Mouse (Mus musculus) heart, embryonic 14.5 days (tissue): ENCODE data around the gene Thpo. TPM values are rescaled to one million over a fixed set of nuclear protein-coding genes. Genes with fewer than 3 reads are reported as not detected.

Source experiments
- ATAC-seq: fragments of 200-750 bp; cut with Nextera tagmentation; 2 replicates; pipeline ENCODE4 v1.8.0; 2017; ENCODE audit warnings: low read depth, moderate TSS enrichment; ENCODE audit not compliant: insufficient number of reproducible peaks, insufficient read depth, low FRiP score
- H3K27ac ChIP-seq, 2 experiments: fragments of 200-500 bp in 1 of 2; fragments of 300-500 bp in 1 of 2; sonication (generic) in 1 of 2; replicated peaks in 1 of 2; 2 replicates each; pipeline ENCODE4 v1.5.1; 2012 to 2014; ENCODE audit warnings: low read depth in 2 of 2, low read length in 2 of 2, control low read depth in 1 of 2, mild to moderate bottlenecking in 1 of 2, mixed read lengths in 1 of 2; ENCODE audit not compliant: control insufficient read depth in 1 of 2, insufficient read depth in 1 of 2
- H3K27me3 ChIP-seq: fragments of 300-500 bp; sonication (generic); 2 replicates; pipeline ENCODE4 v1.6.1; 2014; ENCODE audit warnings: mild to moderate bottlenecking, low read length, control low read depth; ENCODE audit not compliant: control insufficient read depth, insufficient read depth
- H3K36me3 ChIP-seq: fragments of 300-500 bp; sonication (generic); 2 replicates; pipeline ENCODE4 v1.6.1; 2014; ENCODE audit warnings: mild to moderate bottlenecking, control low read depth, low read length, mixed read lengths; ENCODE audit not compliant: control insufficient read depth, insufficient read depth
- H3K4me1 ChIP-seq, 2 experiments: fragments of 200-500 bp in 1 of 2; fragments of 300-500 bp in 1 of 2; sonication (generic) in 1 of 2; 2 replicates each; pipeline ENCODE4 v1.6.1; 2012 to 2014; ENCODE audit warnings: low read length in 2 of 2, control low read depth in 1 of 2, mixed read lengths in 1 of 2; ENCODE audit not compliant: control insufficient read depth in 2 of 2, insufficient read depth in 2 of 2
- H3K4me2 ChIP-seq: fragments of 300-500 bp; sonication (generic); 2 replicates; pipeline ENCODE4 v1.6.1; 2014; ENCODE audit warnings: mild to moderate bottlenecking, low read length
- H3K4me3 ChIP-seq, 2 experiments: fragments of 200-500 bp in 1 of 2; fragments of 300-500 bp in 1 of 2; sonication (generic) in 1 of 2; 2 replicates each; pipeline ENCODE4 v1.5.1; 2012 to 2014; ENCODE audit warnings: low read length in 2 of 2, mild to moderate bottlenecking in 2 of 2, control low read depth in 1 of 2, low read depth in 1 of 2, moderate library complexity in 1 of 2; ENCODE audit not compliant: control insufficient read depth in 1 of 2, insufficient read depth in 1 of 2
- H3K9ac ChIP-seq: fragments of 300-500 bp; sonication (generic); 2 replicates; pipeline ENCODE4 v1.6.1; 2014; ENCODE audit warnings: mild to moderate bottlenecking, low read length
- H3K9me3 ChIP-seq: fragments of 300-500 bp; sonication (generic); 2 replicates; pipeline ENCODE4 v1.6.1; 2016; ENCODE audit warnings: low read length, control low read depth; ENCODE audit not compliant: control insufficient read depth
- whole genome bisulfite sequencing: fragments of 180-500 bp; shearing (Covaris S2); extraction: QIAGEN DNeasy Blood & Tissue Kit; methylation state at CpG from one replicate; pipeline ENCODE4 v1.1.7; 2014; 5-methylcytosine and 5-hydroxymethylcytosine counted together
- polyA plus RNA-seq: library from polyadenylated mRNA; unstranded; fragments of >200 nt; fragmentation: Nextera tagmentation; extraction: Ambion mirVana; gene quantifications from 2 replicates; pipeline ENCODE4 v1.2.1, GENCODE M21; 2014

The Thpo gene
- polyA plus RNA-seq, 1 experiment from 2014 or later: 0.34 TPM

DNA sequence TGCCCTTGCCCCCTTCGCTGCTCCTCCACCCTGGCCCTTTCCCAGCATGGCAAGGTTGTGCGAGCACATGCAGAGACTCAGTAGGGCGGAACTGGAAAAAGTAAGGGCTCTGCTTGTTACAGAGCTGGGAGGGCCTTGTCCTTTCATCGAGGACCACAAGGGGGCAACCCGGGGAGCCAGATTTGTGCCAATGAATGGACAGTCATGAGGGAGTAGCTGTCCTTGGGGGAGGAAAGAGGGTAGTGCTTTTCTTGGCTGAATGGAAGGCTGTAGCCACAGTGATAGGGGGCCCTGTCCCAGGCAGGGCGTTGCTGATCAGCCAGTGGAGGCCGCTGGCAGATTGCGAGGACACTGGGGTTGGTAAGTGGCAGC lies 31.8 kb downstream of the Thpo start:
- H3K9me3 ChIP-seq: no peaks in the 10 kb centered on the region
- peak overlapping the region; percentile 2 to 16; a peak in 2 of 4 replicates for H3K27ac ChIP-seq
- 5% methylated on average over 8 of the region's 8 CpGs for WGBS
- peak overlapping the region; percentile 59 for H3K9ac ChIP-seq
- H3K27me3 ChIP-seq: no peaks in the 10 kb centered on the region
- no peak overlapping the region for H3K4me3 ChIP-seq
- peaks cover 13 to 16% of the 10 kb centered on the region in 2 experiments for H3K4me1 ChIP-seq
- peak overlapping the region; percentile 6; the same call in 1 of the 2 replicates for H3K4me2 ChIP-seq
- ATAC-seq: peak; percentile 65
- H3K36me3 ChIP-seq: peaks cover 22% of the 10 kb centered on the region

DNA sequence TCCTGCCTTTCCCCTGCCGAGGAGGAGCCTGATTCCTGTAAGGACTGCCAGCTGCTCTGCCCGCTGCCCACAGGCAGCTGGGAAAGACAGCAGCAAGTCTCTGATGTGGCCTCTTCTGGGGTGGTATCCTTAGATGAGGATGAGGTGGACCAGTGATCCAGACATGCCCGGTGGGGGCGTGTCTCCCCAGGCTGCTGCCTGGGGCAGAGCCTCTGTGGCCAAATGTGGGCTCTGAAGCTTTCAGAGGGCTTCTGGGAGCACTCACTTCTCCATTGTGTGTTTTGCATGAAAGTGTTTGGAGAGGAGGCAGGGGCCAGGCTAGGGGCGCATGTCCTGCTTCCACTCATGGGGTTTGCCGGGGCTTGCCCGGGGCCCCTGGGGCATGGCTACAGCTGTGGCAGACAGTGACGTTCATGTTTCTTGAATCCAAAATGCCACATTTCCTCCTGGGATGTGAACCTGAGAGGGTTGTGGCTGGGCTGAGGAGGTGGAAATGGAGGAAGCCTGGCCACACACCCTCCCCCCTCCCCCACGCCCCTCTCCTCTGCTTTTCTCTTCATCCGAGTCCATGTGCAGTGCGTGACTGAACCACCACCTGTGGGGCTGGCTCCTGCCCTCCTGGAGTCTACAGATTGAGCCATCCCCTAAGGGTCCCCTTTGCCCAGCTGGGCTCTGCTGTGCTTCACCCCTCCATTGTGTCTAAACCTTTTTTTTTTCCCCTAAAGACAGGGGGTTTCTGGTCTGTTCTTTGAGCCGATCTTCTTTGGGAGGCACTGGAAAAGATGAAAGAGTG lies 32.4 kb downstream of the Thpo start:
- no peaks in the 10 kb centered on the region for H3K27me3 ChIP-seq
- no peaks in the 10 kb centered on the region for H3K9me3 ChIP-seq
- peaks cover 20% of the 10 kb centered on the region for H3K36me3 ChIP-seq
- H3K27ac ChIP-seq: peak overlapping the region; percentile 2 to 16; a peak in 1 of 4 replicates
- H3K4me3 ChIP-seq: no peak overlapping the region
- peaks cover 13 to 16% of the 10 kb centered on the region in 2 experiments for H3K4me1 ChIP-seq
- 49% methylated on average over 12 of the region's 12 CpGs for WGBS
- H3K9ac ChIP-seq: peak overlapping the region; percentile 59
- peak overlapping the region; percentile 6; the same call in 1 of the 2 replicates for H3K4me2 ChIP-seq
- no peak for ATAC-seq

DNA sequence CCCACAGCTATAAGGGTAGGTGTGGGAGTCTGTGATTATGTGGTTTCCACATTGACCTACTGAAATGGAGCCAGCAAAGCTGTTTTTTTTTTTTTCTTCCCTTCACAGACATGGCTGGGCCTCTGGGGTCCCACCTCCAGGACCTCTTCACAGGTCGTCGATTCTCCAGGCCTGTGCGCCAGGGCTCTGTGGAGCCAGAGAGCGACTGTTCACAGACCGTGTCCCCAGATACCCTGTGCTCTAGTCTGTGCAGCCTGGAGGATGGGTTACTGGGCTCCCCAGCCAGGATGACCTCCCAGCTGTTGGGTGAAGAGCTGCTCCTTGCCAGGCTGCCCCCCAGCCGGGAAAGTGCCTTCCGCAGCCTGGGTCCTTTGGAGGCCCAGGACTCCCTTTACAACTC lies 33.0 kb downstream of the Thpo start:
- 58% methylated on average over 7 of the region's 7 CpGs for WGBS
- Histone ChIP-seq H3K27me3 (no peaks in the 10 kb centered on the region), H3K27ac (no peak overlapping the region), H3K4me2 (no peak overlapping the region), H3K9me3 (no peaks in the 10 kb centered on the region), H3K36me3 (peaks cover 19% of the 10 kb centered on the region), H3K4me1 (peaks cover 13 to 17% of the 10 kb centered on the region in 2 experiments), H3K4me3 (no peak overlapping the region), H3K9ac (no peak overlapping the region)
- no peak for ATAC-seq

DNA sequence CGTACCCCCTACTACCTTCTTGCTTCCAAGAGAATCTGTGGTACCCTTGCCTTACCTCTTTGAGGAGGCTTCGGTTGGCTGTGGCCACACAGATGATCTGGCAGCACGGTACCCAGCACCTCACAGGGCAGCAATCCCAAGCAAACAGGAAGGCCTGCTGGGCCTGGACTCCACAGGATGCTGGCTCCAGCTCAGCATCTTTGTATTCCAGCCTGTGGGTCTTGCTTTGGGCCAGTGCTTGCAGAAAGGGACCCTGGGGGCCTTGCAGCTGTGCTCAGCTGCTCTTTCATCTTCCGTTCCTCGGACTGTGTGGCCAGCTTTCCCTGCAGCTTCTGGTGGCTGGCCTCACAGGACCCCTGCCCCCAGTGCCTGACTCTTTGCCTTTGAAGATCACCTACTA lies 34.3 kb downstream of the Thpo start:
- Histone ChIP-seq H3K36me3 (peaks cover 19% of the 10 kb centered on the region), H3K9ac (no peak overlapping the region), H3K4me2 (no peak overlapping the region), H3K9me3 (no peaks in the 10 kb centered on the region), H3K4me1 (peaks cover 20 to 24% of the 10 kb centered on the region in 2 experiments), H3K27me3 (no peaks in the 10 kb centered on the region), H3K4me3 (no peak overlapping the region), H3K27ac (no peak overlapping the region)
- 52% methylated on average over 5 of the region's 5 CpGs for WGBS
- no peak for ATAC-seq

DNA sequence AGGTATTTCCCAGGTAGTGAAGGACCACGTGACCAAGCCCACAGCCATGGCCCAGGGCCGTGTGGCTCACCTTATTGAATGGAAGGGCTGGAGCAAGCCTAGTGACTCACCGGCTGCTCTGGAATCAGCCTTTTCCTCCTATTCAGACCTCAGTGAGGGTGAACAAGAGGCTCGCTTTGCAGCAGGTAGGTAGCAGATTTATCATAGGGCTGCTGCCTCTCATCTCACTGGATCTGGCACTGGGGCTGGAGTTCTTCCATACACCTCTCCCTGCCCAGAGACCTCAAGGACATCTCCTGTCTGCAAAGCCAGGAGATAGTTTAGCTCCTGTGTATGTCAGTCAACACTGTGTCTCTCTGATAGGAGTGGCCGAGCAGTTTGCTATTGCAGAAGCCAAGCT lies 35.0 kb downstream of the Thpo start:
- H3K9ac ChIP-seq: no peak overlapping the region
- no peak for ATAC-seq
- no peak overlapping the region for H3K4me3 ChIP-seq
- H3K9me3 ChIP-seq: no peaks in the 10 kb centered on the region
- H3K4me2 ChIP-seq: no peak overlapping the region
- peaks cover 19% of the 10 kb centered on the region for H3K36me3 ChIP-seq
- peaks cover 26 to 31% of the 10 kb centered on the region in 2 experiments for H3K4me1 ChIP-seq
- WGBS: 65% methylated on average over 5 of the region's 5 CpGs
- no peak overlapping the region for H3K27ac ChIP-seq
- no peaks in the 10 kb centered on the region for H3K27me3 ChIP-seq

DNA sequence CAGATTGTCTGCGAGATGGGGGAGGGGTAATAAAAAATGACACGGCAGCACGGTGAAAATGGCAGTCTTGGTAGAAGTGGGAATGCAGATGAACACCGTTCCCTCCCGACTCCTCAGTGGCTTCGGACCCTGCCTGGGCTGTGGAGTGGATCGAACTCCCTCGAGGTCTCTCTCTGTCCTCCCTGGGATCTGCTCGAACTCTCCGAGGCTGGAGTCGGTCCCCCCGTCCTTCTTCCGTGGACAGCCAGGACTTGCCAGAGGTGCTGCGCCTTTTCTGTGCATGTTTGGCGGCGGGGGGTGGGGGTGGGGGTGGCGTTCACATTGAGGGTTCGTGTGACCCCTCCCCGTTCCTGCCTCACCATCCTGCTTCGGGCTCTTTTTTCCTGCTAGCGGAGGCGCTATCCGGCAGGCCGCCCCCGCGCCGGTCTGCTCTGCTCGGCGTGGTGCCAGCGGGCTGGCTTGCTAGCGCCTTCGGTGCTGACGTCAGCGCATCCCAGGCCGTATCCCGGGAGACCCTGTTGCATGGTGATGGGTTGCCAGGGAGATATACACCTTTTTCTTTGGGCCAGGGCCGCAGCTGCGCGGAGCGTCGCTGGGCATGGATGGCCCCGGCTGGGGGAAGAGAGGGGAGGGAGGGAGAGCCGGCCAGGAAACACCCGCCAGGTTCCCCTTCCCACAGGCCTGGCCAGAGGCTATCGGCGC lies 38.5 kb downstream of the Thpo start:
- peak overlapping the region; percentile 32 to 37 for H3K4me3 ChIP-seq
- H3K36me3 ChIP-seq: peaks cover 38% of the 10 kb centered on the region
- H3K9ac ChIP-seq: peak overlapping the region; percentile 62
- no peaks in the 10 kb centered on the region for H3K9me3 ChIP-seq
- peak overlapping the region; percentile 65 for H3K4me2 ChIP-seq
- no peaks in the 10 kb centered on the region for H3K27me3 ChIP-seq
- 3% methylated on average over 46 of the region's 46 CpGs for WGBS
- H3K27ac ChIP-seq: peak overlapping the region; percentile 33 to 72; a peak in 3 of 4 replicates
- peaks cover 18 to 19% of the 10 kb centered on the region in 2 experiments for H3K4me1 ChIP-seq
- ATAC-seq: peak; percentile 74

DNA sequence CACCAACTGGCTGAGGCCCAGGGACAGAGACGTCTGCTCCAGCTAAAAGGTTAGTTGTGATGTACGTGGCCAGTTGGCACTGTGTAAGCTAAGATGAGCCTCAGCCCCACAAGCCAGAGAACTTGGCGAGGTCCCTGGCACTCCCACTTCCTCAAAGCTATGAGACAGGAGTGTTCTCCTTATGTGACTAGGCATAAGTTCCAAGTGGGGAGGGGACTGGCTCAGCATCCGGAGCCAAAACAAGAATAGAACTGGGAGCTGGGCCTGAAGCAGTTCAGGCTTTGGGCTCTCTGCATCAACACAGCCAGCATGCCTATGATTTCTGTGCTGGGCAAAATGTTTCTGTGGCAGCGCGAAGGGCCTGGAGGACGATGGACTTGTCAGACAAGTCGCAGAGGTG lies 39.5 kb downstream of the Thpo start:
- peak overlapping the region; percentile 65 for H3K4me2 ChIP-seq
- no peak for ATAC-seq
- H3K9me3 ChIP-seq: no peaks in the 10 kb centered on the region
- peaks cover 18 to 19% of the 10 kb centered on the region in 2 experiments for H3K4me1 ChIP-seq
- H3K4me3 ChIP-seq: peak overlapping the region; percentile 0 to 37; a peak in 1 of 4 replicates
- no peaks in the 10 kb centered on the region for H3K27me3 ChIP-seq
- H3K36me3 ChIP-seq: peaks cover 43% of the 10 kb centered on the region
- H3K9ac ChIP-seq: 0 out of 2 replicates have a peak overlapping the region, but pooled peaks have one; percentile 62
- 66% methylated on average over 8 of the region's 8 CpGs for WGBS
- peak overlapping the region; percentile 34 to 72; a peak in 2 of 4 replicates for H3K27ac ChIP-seq
